Mouse (Mus musculus): ENCODE results near the gene Myoz2.

Gene Myoz2

DNA sequence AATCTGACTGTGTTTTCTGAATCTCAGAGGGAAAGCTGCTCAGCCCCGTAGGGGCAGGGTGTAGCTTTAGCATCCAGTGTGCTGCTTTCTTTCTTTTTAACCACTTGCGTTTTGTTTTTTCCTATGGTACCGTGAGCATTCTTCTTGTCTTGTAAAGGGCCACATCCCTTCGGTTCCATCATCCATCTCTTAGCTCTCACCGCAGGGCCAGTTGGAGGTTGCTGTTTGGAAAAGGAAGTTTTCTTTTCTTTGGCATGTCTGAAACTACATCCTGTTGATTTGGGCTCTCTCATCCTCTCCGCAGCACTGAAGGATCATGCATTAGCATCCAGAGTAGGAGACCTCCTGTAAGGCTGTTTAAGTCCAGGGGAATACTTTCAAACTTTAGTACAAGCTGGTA lies 25.4 kb downstream of the Myoz2 start:
- in situ Hi-C loops (cut with MboI; ENCODE audit: low sequenced_read_pairs) = no loop called here

DNA sequence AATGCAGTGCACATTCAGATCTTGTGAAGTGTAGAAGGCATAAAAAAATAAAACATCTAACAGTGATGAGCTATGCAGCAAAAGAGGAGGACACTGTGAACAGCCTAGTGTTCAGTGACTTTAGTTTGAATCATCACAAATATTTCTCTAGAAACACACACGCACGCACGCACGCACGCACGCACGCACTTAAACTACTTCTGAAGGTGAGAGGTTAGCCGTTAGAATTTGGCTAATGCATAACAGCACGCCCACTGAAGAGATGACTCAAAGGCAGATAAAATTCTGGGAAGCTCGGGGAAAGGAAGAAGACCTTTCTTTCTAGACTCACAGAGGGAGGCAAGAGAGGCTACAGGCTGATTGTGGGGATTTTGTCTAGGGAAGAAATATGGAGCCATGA lies 27.4 kb downstream of the Myoz2 start:
- in situ Hi-C loops (cut with MboI; ENCODE audit: low sequenced_read_pairs) = no loop called here

DNA sequence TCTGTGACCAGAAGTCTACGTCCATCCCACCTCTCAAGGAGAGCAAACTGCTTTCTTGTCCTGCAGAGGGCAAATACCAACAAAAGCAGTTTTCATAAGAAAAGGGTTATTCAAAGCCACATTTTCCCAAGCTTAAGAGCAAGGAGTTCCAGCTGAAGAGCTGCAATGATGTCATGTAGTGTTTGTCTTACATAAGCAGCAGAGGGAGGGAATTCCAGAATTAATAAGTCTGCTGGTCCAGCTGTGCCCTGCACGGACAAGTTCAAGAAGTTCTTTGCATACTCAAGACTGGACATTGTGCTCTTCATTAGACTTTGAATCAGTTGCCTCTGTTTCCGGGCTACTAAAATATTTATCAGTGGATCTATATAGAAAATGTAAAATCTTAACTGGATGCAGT lies 33.8 kb downstream of the Myoz2 start:
- in situ Hi-C loops (cut with MboI; ENCODE audit: low sequenced_read_pairs) = no loop called here

DNA sequence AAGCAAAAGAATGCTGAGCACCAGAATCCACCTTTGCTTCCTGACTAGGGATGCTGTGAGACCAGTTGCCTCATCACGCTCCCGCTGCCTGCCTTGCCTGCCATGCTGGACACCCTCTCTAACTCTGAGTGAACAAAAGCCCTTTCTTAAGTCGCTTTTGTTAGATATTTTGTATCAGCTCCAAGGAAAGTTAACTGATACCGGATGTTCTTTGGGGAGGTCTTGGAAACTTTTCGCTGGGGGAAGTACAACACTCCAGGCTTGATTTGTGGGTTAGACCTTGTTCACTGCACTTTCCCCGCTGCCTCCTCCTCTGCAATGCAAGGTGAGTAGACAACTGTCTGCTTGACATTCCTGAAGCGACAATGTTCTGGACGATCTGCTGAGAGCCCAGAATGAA lies 36.3 kb downstream of the Myoz2 start:
- in situ Hi-C loops (cut with MboI; ENCODE audit: low sequenced_read_pairs) = no loop called here

DNA sequence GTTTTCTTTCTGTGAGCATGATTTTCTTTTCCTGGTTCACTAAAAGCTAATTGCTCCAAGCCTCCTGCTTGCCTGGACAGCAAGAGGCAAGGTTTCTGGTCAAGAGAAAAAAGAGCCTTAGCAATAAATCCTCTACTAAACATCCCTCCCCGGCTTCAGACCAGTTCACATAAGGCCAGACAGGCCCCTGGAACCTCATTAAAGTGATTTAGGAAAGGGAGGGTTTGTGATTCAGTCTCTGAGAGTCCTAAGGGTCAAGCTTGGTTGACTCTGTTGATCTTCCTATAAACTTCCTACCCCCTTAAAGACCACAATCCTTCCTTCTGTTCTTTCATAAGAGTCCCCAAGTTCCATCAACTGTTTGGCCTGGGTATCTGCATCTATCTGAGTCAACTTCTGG lies 37.8 kb downstream of the Myoz2 start:
- in situ Hi-C loops (cut with MboI; ENCODE audit: low sequenced_read_pairs) = no loop called here

DNA sequence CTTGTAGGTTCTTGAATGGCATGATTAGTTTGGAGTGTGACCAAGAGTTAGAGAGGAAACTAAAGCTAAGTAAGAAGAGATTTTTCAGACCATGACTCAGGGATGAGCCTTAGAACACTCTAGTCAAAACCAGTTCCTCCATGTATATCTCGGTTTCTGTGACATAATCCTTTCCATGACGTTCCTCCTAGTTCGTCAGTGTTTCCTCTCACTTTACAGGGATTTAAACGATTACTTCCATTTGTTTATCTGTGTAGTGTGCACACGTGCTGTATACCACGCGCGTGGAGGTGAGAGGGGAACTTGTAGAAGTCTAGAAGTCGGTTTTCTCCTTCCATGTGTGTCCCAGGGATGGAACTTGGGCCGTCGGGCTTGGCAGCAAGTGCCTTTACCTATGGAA lies 47.9 kb downstream of the Myoz2 start:
- in situ Hi-C loops (cut with MboI; ENCODE audit: low sequenced_read_pairs) = no loop called here

DNA sequence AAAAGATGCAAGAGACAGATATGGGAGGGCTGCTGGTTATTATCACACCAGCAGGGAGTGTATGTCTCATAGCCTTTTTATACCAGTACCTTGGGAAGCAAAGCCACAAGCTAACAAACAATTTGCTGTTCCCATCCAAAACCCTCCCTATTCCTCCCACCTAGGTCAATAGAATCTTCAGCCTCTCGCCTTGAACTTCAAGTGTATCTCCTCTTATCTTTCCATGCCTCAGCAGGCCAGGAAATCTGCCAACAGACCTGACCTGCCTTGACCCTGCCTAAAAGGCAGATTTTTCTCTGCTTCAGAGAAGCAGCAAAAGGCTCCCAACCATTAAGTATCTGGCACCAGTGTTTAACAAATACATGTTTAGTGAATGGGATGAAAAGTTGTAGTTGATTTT lies 48.4 kb downstream of the Myoz2 start:
- in situ Hi-C loops (cut with MboI; ENCODE audit: low sequenced_read_pairs) = no loop called here

DNA sequence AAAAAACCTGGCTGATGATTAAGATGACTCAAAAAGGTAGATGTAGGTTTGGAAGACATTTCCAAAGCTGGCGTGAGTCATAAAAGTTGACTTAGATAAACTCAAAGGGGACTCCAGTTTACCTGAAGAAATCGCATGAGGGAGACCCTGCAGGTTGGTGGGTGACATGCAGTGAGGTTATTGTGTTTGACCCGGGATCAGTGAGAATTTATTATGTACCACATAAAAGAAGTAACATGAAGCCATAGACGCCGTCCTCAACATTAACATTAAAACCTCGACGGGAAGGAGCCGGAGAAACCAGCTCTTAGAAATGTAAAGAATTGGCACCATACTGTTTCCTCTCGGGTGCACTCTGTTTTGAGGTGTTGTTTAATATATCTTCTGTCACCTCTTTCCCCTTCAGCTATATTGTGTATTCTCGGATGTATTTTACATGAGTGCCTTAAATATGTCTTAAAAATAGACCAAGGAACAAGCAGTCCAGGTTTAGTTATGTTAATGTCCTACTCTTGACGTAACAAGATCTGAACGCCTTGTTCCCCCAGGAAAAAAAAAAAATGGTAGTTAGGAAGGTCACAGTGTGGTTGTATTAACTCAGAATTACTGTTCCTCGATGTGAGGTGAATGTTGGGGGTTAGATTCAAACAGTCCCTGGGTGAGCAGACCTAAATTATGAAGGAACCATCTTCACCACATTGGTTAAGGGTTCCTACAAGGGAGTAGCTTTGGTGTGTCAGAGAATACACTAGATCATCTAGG lies 49.5 kb downstream of the Myoz2 start:
- in situ Hi-C loops (cut with MboI; ENCODE audit: low sequenced_read_pairs) = no loop called here

DNA sequence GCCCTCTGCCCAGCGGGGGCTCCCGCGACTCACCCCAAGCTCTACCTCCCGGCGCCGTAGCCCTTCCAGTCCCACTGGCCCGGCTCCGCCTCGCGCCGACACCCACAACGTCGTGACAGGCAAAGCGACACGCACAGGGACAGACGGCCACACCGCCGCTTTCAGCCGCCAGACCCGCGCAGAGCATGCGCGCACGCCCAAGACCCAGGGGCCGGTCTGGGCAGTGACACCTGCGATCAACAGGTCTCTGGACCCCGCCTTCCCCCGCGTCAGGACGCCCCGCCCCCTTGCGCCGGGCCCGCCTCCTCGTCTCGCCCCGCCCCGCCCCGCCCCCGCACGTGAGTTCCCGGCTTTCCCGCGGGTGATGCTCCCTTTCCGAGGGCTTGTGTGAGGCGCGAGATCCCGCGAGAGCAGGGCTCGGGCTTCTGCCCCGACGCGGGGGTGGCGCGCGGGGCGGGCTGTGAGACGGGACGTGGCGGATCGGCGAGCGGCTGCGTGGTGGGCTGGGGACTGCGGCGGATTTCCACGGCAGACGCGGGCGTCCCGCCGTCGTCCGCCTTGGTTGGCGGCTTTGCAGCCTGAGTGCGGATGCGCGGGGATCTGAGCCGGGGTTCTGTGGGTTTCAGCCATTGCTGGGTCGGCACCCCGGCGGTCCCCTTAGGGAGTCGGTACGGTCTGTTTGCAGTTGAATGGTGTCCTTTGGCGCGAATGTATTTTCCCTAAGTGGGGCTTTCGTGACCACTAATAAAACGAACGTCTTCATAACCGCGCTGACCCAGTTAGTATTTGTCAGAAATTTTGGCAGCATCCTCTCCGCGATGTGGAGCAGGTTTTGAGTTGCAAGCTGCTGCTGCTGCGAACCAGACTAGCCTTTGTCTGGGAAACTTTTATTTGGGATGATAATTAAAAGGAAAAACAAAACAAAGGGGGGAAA lies 50.3 kb downstream of the Myoz2 start, which contains the start of gene Usp53:
Gene Usp53, minus strand, starts transcription at position 262 of the 934 bp plus-strand sequence.
- in situ Hi-C loops (cut with MboI; ENCODE audit: low sequenced_read_pairs) = no loop called here

DNA sequence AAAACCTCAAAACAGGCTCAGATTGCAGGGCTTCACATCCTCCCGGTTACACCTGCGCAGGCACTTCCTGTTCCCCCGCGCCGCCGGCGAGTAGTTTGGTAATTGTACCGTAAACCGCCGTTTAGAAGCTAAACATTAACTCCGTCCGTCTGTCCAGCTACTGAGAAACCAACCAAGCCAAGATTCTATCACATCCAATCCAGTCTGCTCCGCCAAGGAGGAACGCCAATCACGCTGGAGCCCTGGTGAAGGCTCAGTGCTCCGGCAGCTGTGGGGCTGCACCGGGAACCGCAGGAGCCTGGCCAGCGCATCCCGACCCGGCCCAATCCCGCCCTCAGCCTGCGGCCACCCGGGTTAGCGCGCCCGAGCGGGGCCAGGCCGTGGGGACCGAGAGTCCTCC lies 51.0 kb downstream of the Myoz2 start:
- in situ Hi-C loops (cut with MboI; ENCODE audit: low sequenced_read_pairs) = no loop called here

DNA sequence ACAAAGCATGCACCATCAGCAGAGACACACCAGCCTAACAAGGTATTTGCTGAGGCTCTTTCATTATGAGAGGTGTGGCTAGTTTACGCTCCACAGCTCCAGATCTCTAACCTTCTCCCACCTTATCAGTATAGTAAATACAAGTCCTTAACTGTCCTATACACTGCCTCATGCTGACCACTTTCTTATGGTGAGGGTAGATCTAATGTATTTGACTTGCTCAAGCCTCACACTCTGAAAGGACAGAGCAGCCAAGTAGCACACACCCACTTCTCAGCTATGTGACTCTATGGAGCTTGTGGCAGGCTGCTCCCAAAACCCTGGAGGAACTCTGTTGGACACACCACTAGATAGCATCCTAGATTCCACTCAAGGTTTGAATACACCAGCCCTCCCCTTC lies 58.9 kb downstream of the Myoz2 start:
- in situ Hi-C loops (cut with MboI; ENCODE audit: low sequenced_read_pairs) = no loop called here

DNA sequence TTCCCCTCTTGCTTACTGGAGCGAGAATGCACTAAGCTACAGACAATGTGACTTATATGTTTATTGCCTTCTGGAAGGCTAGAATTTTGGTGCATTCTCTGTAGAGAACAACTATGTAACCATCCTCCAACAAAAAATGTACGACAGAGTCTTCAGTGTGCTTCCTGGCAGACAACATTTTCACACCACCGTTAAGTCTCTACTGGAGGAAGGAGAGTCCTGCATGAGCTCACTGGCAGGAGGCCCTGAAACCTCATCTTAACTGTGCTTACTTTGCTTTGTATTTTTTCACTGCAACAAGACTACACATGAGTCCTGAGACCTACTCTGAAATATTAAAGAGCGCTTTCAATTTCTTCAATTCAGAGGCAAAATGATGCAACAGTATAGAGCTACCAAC lies 59.5 kb downstream of the Myoz2 start:
- in situ Hi-C loops (cut with MboI; ENCODE audit: low sequenced_read_pairs) = no loop called here

DNA sequence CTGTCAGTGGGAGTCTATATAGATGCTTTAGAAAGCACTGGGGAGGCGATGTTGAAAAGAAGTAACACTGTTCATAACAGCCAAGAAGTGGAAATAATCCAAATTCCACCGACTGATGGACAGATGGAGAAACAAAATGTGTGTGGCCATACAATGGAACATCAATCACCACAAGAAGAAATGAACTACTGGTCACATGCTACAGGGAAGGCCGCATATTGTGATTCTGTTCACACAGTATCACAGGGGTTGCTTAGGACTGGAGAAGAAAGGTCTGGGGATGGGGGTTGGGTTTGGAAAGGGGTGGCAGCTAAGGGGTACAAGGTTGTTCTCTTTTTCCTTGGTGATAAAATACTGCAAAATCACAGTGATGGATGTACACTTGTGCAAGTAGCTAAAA lies 60.0 kb downstream of the Myoz2 start:
- in situ Hi-C loops (cut with MboI; ENCODE audit: low sequenced_read_pairs) = no loop called here

DNA sequence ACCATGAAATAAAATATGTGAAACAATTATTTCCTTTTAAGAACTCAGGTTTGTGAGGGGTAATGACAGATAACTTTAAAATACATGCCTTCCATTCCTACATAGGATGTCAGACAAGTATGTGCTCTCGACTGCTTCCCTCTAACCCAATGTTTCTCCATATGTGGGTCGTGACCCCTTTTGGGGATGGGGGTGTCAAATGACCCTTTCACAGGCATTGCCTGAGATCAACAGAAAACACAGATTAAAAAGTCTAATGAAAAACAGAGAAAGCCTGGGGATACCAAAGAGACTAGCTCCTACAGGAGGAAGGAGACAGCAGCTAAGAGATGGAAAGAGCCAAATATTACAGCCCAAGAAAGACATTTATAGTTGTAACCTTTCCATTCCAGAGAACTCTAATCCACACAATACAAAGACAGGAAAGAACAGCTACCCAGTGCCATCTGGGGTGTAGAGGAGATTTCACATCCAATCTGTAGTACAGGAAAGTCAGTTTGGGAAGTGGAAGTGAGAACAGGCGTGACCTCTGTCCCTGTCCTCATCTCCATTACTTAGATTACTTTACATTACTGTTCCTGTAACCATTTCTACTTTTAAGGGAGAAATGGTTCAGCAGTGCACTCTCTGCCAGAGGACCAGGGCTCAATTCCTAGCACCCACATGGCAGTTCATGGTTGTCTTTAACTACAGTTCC lies 62.5 kb downstream of the Myoz2 start:
- in situ Hi-C loops (cut with MboI; ENCODE audit: low sequenced_read_pairs) = no loop called here

DNA sequence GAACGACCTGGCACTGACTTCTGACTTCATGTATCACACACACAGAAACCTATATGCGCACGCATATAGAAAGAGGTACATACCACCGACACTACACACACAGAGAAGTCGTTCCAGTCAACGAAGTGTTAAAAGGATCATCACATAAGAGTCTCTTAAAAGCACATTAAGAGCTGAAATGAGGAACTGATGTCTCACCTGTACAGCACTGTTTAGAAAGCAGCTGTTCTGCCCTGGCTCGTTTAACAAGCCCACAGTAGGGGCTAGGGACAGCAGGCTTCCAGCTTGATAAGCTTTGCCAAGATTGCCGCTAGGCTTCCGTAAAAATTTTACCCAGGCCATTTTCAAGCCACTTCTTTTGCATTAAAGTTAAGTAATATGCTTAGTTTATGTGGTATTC lies 66.4 kb downstream of the Myoz2 start:
- in situ Hi-C loops (cut with MboI; ENCODE audit: low sequenced_read_pairs) = no loop called here

DNA sequence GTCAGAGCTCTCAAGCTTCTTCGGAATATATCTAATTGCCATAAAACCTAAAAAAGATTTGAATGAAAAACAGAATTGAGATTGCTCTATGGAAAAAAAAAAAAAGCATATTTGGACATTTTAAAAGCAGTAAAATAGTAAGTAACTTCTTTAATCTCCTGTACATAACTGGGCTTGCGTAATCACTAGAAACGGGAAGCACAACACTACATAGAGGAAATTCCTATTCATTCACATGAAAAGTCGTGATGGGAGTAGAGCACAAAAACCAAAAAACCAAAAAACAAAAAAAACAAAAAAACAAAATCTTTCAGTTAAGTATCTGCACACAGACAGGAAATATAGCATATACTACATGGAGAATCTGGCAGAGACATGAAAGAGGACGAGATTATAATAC lies 70.5 kb downstream of the Myoz2 start:
- in situ Hi-C loops (cut with MboI; ENCODE audit: low sequenced_read_pairs) = no loop called here
